Mouse (Mus musculus): ENCODE data around the gene Ubtd1. TPM values are rescaled to one million over a fixed set of nuclear protein-coding genes. Genes with fewer than 3 reads are reported as not detected.

Ubtd1 gene
- total and polyA plus RNA-seq, 3 experiments = 21.4 to 27.3 (median 22.7) TPM

- Histone ChIP-seq H3K36me3 (ENCODE audit: control insufficient read depth, insufficient read depth, low read length) (no peaks in the 10 kb centered on the region), H3K4me3 (no peak overlapping the region), H3K79me2 (replicated peaks; ENCODE audit: control insufficient read depth, insufficient read depth, low read length) (no peaks in the 10 kb centered on the region), H3K27me3 (ENCODE audit: control insufficient read depth, insufficient read depth, low read length) (no peaks in the 10 kb centered on the region), H3K9ac (ENCODE audit: low read depth, low read length) (no peak overlapping the region), H3K4me1 (ENCODE audit: control insufficient read depth, insufficient read depth, low read length) (peaks cover 4% of the 10 kb centered on the region), H3K27ac (no peak overlapping the region)
- WGBS = 60% methylated on average over 7 of the region's 7 CpGs
- intact Hi-C loops (cut with DNase I) = no loop called here
- no peak for DNase-seq
- TF ChIP-seq CTCF (IDR thresholded peaks at IDR 0.05) (peak; percentile 23; the same call in 1 of the 2 replicates), EP300 (IDR thresholded peaks at IDR 0.05; ENCODE audit: insufficient read depth, low read depth, low read length) (no peak)
These were observed 91.2 kb downstream of the Ubtd1 start for GRCm38 (mm10) chr19:42072802-42073201.

- Histone ChIP-seq H3K36me3 (ENCODE audit: control insufficient read depth, insufficient read depth, low read length) (no peaks in the 10 kb centered on the region), H3K79me2 (replicated peaks; ENCODE audit: control insufficient read depth, insufficient read depth, low read length) (no peaks in the 10 kb centered on the region), H3K9ac (ENCODE audit: low read depth, low read length) (no peak overlapping the region), H3K27ac (no peak overlapping the region), H3K4me3 (no peak overlapping the region), H3K4me1 (ENCODE audit: control insufficient read depth, insufficient read depth, low read length) (no peaks in the 10 kb centered on the region), H3K27me3 (ENCODE audit: control insufficient read depth, insufficient read depth, low read length) (no peaks in the 10 kb centered on the region)
- peak in 1 of 2 experiments; percentile 25 for DNase-seq
- WGBS = 87% methylated on average over 2 of the region's 2 CpGs
- intact Hi-C loops (cut with DNase I) = no loop called here
- no peak for TF ChIP-seq CTCF (IDR thresholded peaks at IDR 0.05)
- TF ChIP-seq EP300 (IDR thresholded peaks at IDR 0.05; ENCODE audit: insufficient read depth, low read depth, low read length) = no peak
- TF ChIP-seq POLR2A (IDR thresholded peaks at IDR 0.05; ENCODE audit: insufficient read depth, low read depth, low read length) = no peak
These were observed 93.5 kb downstream of the Ubtd1 start for GRCm38 (mm10) chr19:42075051-42075450.

- intact Hi-C loops (cut with DNase I) = no loop called here
- WGBS = 91% methylated on average over 16 of the region's 16 CpGs
These were observed 94.4 kb downstream of the Ubtd1 start for GRCm38 (mm10) chr19:42075992-42076391.

GRCm38 (mm10) chr19:42078566-42078965, 97.0 kb downstream of the Ubtd1 start:
- H3K36me3 ChIP-seq (ENCODE audit: control insufficient read depth, insufficient read depth, low read length) = no peaks in the 10 kb centered on the region
- 91% methylated on average over 8 of the region's 8 CpGs for WGBS
- no peak overlapping the region for H3K9ac ChIP-seq (ENCODE audit: low read depth, low read length)
- intact Hi-C loops (cut with DNase I) = no loop called here
- TF ChIP-seq POLR2A (IDR thresholded peaks at IDR 0.05; ENCODE audit: insufficient read depth, low read depth, low read length) (no peak), CTCF (IDR thresholded peaks at IDR 0.05) (no peak), EP300 (IDR thresholded peaks at IDR 0.05; ENCODE audit: insufficient read depth, low read depth, low read length) (no peak)
- H3K27me3 ChIP-seq (ENCODE audit: control insufficient read depth, insufficient read depth, low read length) = no peaks in the 10 kb centered on the region
- no peaks in the 10 kb centered on the region for H3K79me2 ChIP-seq (replicated peaks; ENCODE audit: control insufficient read depth, insufficient read depth, low read length)
- DNase-seq = no peak
- no peak overlapping the region for H3K4me3 ChIP-seq
- no peak overlapping the region for H3K27ac ChIP-seq
- no peaks in the 10 kb centered on the region for H3K4me1 ChIP-seq (ENCODE audit: control insufficient read depth, insufficient read depth, low read length)

More at GRCm38 (mm10) chr19:42075992-42076391, 94.4 kb downstream of the Ubtd1 start:
- TF ChIP-seq EP300 (IDR thresholded peaks at IDR 0.05; ENCODE audit: insufficient read depth, low read depth, low read length) (no peak), POLR2A (IDR thresholded peaks at IDR 0.05; ENCODE audit: insufficient read depth, low read depth, low read length) (no peak), CTCF (IDR thresholded peaks at IDR 0.05) (no peak)
- Histone ChIP-seq H3K4me3 (no peak overlapping the region), H3K36me3 (ENCODE audit: control insufficient read depth, insufficient read depth, low read length) (no peaks in the 10 kb centered on the region), H3K4me1 (ENCODE audit: control insufficient read depth, insufficient read depth, low read length) (no peaks in the 10 kb centered on the region), H3K79me2 (replicated peaks; ENCODE audit: control insufficient read depth, insufficient read depth, low read length) (no peaks in the 10 kb centered on the region), H3K27me3 (ENCODE audit: control insufficient read depth, insufficient read depth, low read length) (no peaks in the 10 kb centered on the region), H3K9ac (ENCODE audit: low read depth, low read length) (no peak overlapping the region), H3K27ac (no peak overlapping the region)
- no peak for DNase-seq

GRCm38 (mm10) chr19:42079006-42079405, 97.4 kb downstream of the Ubtd1 start:
- no peak overlapping the region for H3K27ac ChIP-seq
- intact Hi-C loops (cut with DNase I) = no loop called here
- WGBS = 90% methylated on average over 12 of the region's 12 CpGs
- TF ChIP-seq POLR2A (IDR thresholded peaks at IDR 0.05; ENCODE audit: insufficient read depth, low read depth, low read length) (no peak), EP300 (IDR thresholded peaks at IDR 0.05; ENCODE audit: insufficient read depth, low read depth, low read length) (no peak), CTCF (IDR thresholded peaks at IDR 0.05) (no peak)
- no peak overlapping the region for H3K9ac ChIP-seq (ENCODE audit: low read depth, low read length)
- H3K4me3 ChIP-seq = no peak overlapping the region
- no peaks in the 10 kb centered on the region for H3K79me2 ChIP-seq (replicated peaks; ENCODE audit: control insufficient read depth, insufficient read depth, low read length)
- H3K4me1 ChIP-seq (ENCODE audit: control insufficient read depth, insufficient read depth, low read length) = no peaks in the 10 kb centered on the region
- no peaks in the 10 kb centered on the region for H3K27me3 ChIP-seq (ENCODE audit: control insufficient read depth, insufficient read depth, low read length)
- no peak for DNase-seq
- no peaks in the 10 kb centered on the region for H3K36me3 ChIP-seq (ENCODE audit: control insufficient read depth, insufficient read depth, low read length)

- TF ChIP-seq EP300 (IDR thresholded peaks at IDR 0.05; ENCODE audit: insufficient read depth, low read depth, low read length) = no peak
- TF ChIP-seq POLR2A (IDR thresholded peaks at IDR 0.05; ENCODE audit: insufficient read depth, low read depth, low read length) = no peak
- TF ChIP-seq CTCF (IDR thresholded peaks at IDR 0.05) = no peak
- Histone ChIP-seq H3K36me3 (ENCODE audit: control insufficient read depth, insufficient read depth, low read length) (no peaks in the 10 kb centered on the region), H3K4me3 (no peak overlapping the region), H3K9ac (ENCODE audit: low read depth, low read length) (no peak overlapping the region), H3K27ac (no peak overlapping the region), H3K79me2 (replicated peaks; ENCODE audit: control insufficient read depth, insufficient read depth, low read length) (no peaks in the 10 kb centered on the region), H3K27me3 (ENCODE audit: control insufficient read depth, insufficient read depth, low read length) (no peaks in the 10 kb centered on the region), H3K4me1 (ENCODE audit: control insufficient read depth, insufficient read depth, low read length) (no peaks in the 10 kb centered on the region)
- 63% methylated on average over 5 of the region's 5 CpGs for WGBS
- DNase-seq = no peak
- intact Hi-C loops (cut with DNase I) = no loop called here
These were observed 98.4 kb downstream of the Ubtd1 start for GRCm38 (mm10) chr19:42079950-42080349.

Measured in heart, adult 2 months (tissue).